Mouse (Mus musculus) effector memory CD4-positive, alpha-beta T cell, adult 5 months (primary cell): ENCODE measurements around the gene Mymk. TPM values are rescaled to one million over a fixed set of nuclear protein-coding genes. Genes with fewer than 3 reads are reported as not detected.

ENCODE experiments used
- polyA plus RNA-seq: library from polyadenylated mRNA; unstranded; fragments of 100-300 nt; shearing (Covaris generic); gene quantifications from one replicate; pipeline ENCODE4 v1.2.1, GENCODE M21; 2017

Gene Mymk
- not detected for polyA plus RNA-seq

GRCm38 (mm10) chr2:27071978-27072377, at the start of gene Mymk:
Gene Mymk (minus strand): TSS chr2:27072179.

GRCm38 (mm10) chr2:27079152-27079584, 7.2 kb upstream of the Mymk start, which contains the start of gene Adamtsl2:
Gene Adamtsl2 (plus strand): TSS chr2:27079379.

GRCm38 (mm10) chr2:27027618-27028436, 44.2 kb downstream of the Mymk start, which contains the start of gene Slc2a6:
Gene Slc2a6 (minus strand): TSS chr2:27027998.

Other genes with a start within 250 kb of the Mymk start
- gene Abo, start 207.2 kb downstream of the Mymk start, polyA plus RNA-seq: not detected
- 27.7 TPM for gene Surf6, start 169.3 kb downstream of the Mymk start, polyA plus RNA-seq
- gene Med22, start 161.5 kb downstream of the Mymk start, polyA plus RNA-seq: 18.0 TPM
- 306 TPM for gene Rpl7a, start 161.4 kb downstream of the Mymk start, polyA plus RNA-seq
- 65.3 TPM for gene Surf2, start 155.8 kb downstream of the Mymk start, polyA plus RNA-seq
- 73.2 TPM for gene Surf1, start 155.6 kb downstream of the Mymk start, polyA plus RNA-seq
- gene Surf4, start 138.3 kb downstream of the Mymk start, polyA plus RNA-seq: 135 TPM
- gene Stkld1, start 138.1 kb downstream of the Mymk start, polyA plus RNA-seq: 0.32 TPM
- 35.2 TPM for gene Rexo4, start 107.8 kb downstream of the Mymk start, polyA plus RNA-seq
- not detected for gene Adamts13, start 98.8 kb downstream of the Mymk start, polyA plus RNA-seq
- 20.1 TPM for gene Cacfd1, start 62.3 kb downstream of the Mymk start, polyA plus RNA-seq
- 3.0 TPM for gene Slc2a6, start 44.2 kb downstream of the Mymk start, polyA plus RNA-seq
- 0.44 TPM for gene Adamtsl2, start 7.2 kb upstream of the Mymk start, polyA plus RNA-seq
- not detected for gene Fam163b, start 70.3 kb upstream of the Mymk start, polyA plus RNA-seq
- not detected for gene Dbh, start 93.1 kb upstream of the Mymk start, polyA plus RNA-seq
- gene Sardh, start 176.2 kb upstream of the Mymk start, polyA plus RNA-seq: 0.36 TPM